Mouse (Mus musculus) 416B (cell line): ENCODE results near the gene Tmem37.

ENCODE experiments used
- DNase-seq: peaks from one replicate; pipeline ENCODE4 v3.0.0; 2011; ENCODE audit warnings: low read depth

The Tmem37 gene

GRCm38 (mm10) chr1:120018900-120019299 lies 55.0 kb downstream of the Tmem37 start:
- peak; percentile 34 for DNase-seq
